Mouse (Mus musculus): ENCODE results near the gene Syp. TPM values are rescaled to one million over a fixed set of nuclear protein-coding genes. Genes with fewer than 3 reads are reported as not detected.

Gene Syp
- polyA plus RNA-seq, 1 experiment: 0.27 TPM

- no peak for TF ChIP-seq GATA1 (IDR thresholded peaks at IDR 0.05; ENCODE audit: low read length)
Observed at GRCm38 (mm10) chrX:7657221-7657639, 19.0 kb downstream of the Syp start, which contains the start of gene Prickle3. Gene Prickle3, plus strand, starts transcription at chrX:7657260.

GRCm38 (mm10) chrX:7658031-7658784 is 19.9 kb downstream of the Syp start:
- TF ChIP-seq GATA1 (IDR thresholded peaks at IDR 0.05; ENCODE audit: low read length): no peak

- no peak for TF ChIP-seq GATA1 (IDR thresholded peaks at IDR 0.05; ENCODE audit: low read length)
Observed at GRCm38 (mm10) chrX:7658785-7659589, 20.7 kb downstream of the Syp start.

GRCm38 (mm10) chrX:7661086-7661485 is 22.8 kb downstream of the Syp start:
- TF ChIP-seq GATA1 (IDR thresholded peaks at IDR 0.05; ENCODE audit: low read length): no peak

- no peak for TF ChIP-seq GATA1 (IDR thresholded peaks at IDR 0.05; ENCODE audit: low read length)
Observed at GRCm38 (mm10) chrX:7662936-7663335, 24.7 kb downstream of the Syp start.

GRCm38 (mm10) chrX:7664791-7665190 is 26.5 kb downstream of the Syp start:
- no peak for TF ChIP-seq GATA1 (IDR thresholded peaks at IDR 0.05; ENCODE audit: low read length)

- no peak for TF ChIP-seq GATA1 (IDR thresholded peaks at IDR 0.05; ENCODE audit: low read length)
Observed at GRCm38 (mm10) chrX:7665739-7666502, 27.6 kb downstream of the Syp start.

- TF ChIP-seq GATA1 (IDR thresholded peaks at IDR 0.05; ENCODE audit: low read length): no peak
Observed at GRCm38 (mm10) chrX:7670390-7670881, 32.2 kb downstream of the Syp start.

- TF ChIP-seq GATA1 (IDR thresholded peaks at IDR 0.05; ENCODE audit: low read length): no peak
Observed at GRCm38 (mm10) chrX:7670921-7671623, 32.8 kb downstream of the Syp start, which contains the start of gene Plp2. Gene Plp2, minus strand, starts transcription at chrX:7671390.

- TF ChIP-seq GATA1 (IDR thresholded peaks at IDR 0.05; ENCODE audit: low read length): no peak
Observed at GRCm38 (mm10) chrX:7672739-7673138, 34.5 kb downstream of the Syp start.

GRCm38 (mm10) chrX:7673578-7674281 is 35.5 kb downstream of the Syp start:
- TF ChIP-seq GATA1 (IDR thresholded peaks at IDR 0.05; ENCODE audit: low read length): no peak

- TF ChIP-seq GATA1 (IDR thresholded peaks at IDR 0.05; ENCODE audit: low read length): no peak
Observed at GRCm38 (mm10) chrX:7674284-7675000, 36.2 kb downstream of the Syp start.

GRCm38 (mm10) chrX:7675001-7675380 is 36.7 kb downstream of the Syp start:
- no peak for TF ChIP-seq GATA1 (IDR thresholded peaks at IDR 0.05; ENCODE audit: low read length)

- no peak for TF ChIP-seq GATA1 (IDR thresholded peaks at IDR 0.05; ENCODE audit: low read length)
Observed at GRCm38 (mm10) chrX:7678986-7679385, 40.7 kb downstream of the Syp start.

Measured in G1E-ER4 (cell line).